In the genomic region with DNA sequence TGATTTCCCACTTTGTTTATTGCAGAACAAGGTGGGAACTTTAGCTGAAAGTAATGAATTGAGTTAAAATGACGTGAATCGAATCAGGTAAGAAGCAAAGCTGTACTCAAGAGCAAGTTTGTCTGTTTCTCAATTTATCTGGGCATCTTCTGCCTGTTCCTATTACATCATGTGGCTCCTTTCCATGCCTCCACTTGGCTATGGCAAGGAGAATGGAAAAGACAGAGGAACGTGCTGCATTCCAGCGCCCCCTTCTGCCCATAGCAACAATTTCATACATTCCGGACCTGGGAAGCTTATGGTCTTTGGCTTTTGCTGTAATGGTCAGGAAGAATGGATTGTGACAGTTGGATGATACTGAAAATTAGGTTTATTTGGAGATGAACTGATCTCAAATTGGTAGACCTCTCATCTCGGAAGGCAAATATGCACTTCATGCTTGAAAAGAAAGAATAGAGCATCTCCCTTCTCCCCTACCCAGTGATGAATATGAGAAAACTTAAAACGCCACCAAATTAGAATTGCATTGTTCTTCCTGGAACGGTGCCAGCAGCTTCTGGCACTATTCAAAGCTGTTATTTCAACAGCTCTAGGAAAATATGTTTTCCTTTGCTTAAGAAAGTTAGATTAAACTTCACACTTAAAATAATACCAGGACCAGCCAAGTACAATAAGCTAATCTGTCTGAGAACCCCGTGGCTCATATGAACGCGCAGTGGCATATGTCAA, we compare ENCODE assay signal across 9 mouse cellular contexts.
DNase-seq lines count a peak whose midpoint lies in the region; ATAC-seq and TF ChIP-seq lines count a peak whose summit lies in the region.
"Had no signal": no experiment of that assay in that cellular context is flagged by ENCODE, and none has a peak within 500 bp of the region (broad histone marks: within the 10 kb centered on the region; RNA-seq: fewer than 3 reads in every experiment).

No protein-coding gene starts in this region.

- H3K4me2 ChIP-seq in neural tube, embryonic 15.5 days: no peak overlapping the region
- H3K4me2 ChIP-seq: limb, embryonic 13.5 days had no signal

- H3K4me1 ChIP-seq in neural tube, embryonic 15.5 days: no peaks in the 10 kb centered on the region
- H3K4me1 ChIP-seq in cortical plate, adult 2 months (ENCODE audit: control insufficient read depth, insufficient read depth, low read length): no peaks in the 10 kb centered on the region; the same call in 1 of the 2 replicates
- H3K4me1 ChIP-seq: limb, embryonic 13.5 days had no signal

- peak; percentile 78 for TF ChIP-seq CTCF in cortical plate, adult 2 months (IDR thresholded peaks at IDR 0.05; ENCODE audit: extremely low read depth, insufficient read depth, low read length)

- H3K9me3 ChIP-seq in neural tube, embryonic 15.5 days (replicated peaks): no peaks in the 10 kb centered on the region
- H3K9me3 ChIP-seq: limb, embryonic 13.5 days had no signal

- no peak overlapping the region for H3K4me3 ChIP-seq in neural tube, embryonic 15.5 days (replicated peaks)
- no peak overlapping the region for H3K4me3 ChIP-seq in cortical plate, adult 2 months (ENCODE audit: insufficient read depth, low read length)
- H3K4me3 ChIP-seq: limb, embryonic 13.5 days had no signal

- ATAC-seq in neural tube, embryonic 15.5 days (ENCODE audit: low FRiP score): no peak
- no peak for ATAC-seq in erythroblast, adult 5-6 weeks (replicated peaks; ENCODE audit: low FRiP score, poor library complexity, severe bottlenecking)

- no peak for TF ChIP-seq POLR2A in cortical plate, adult 2 months (IDR thresholded peaks at IDR 0.05; ENCODE audit: extremely low read depth, insufficient read depth, low read length)

- no peak overlapping the region for H3K9ac ChIP-seq in neural tube, embryonic 15.5 days (replicated peaks)
- H3K9ac ChIP-seq: limb, embryonic 13.5 days had no signal

- WGBS in neural tube, embryonic 15.5 days: 58% methylated on average over 11 of the region's 11 CpGs

- H3K27me3 ChIP-seq in neural tube, embryonic 15.5 days (replicated peaks): no peaks in the 10 kb centered on the region
- H3K27me3 ChIP-seq: limb, embryonic 13.5 days had no signal

- peak; percentile 15 for DNase-seq in neural tube, embryonic 10.5 days (ENCODE audit: extremely low spot score, low spot score)
- peak; percentile 43 for DNase-seq in layer of hippocampus, adult 11-12 months (ENCODE audit: low spot score)
- peak; percentile 54 for DNase-seq in right cerebral cortex, adult 18-20 months
- DNase-seq in B cell, adult 2 months: no peak
- no peak for DNase-seq in kidney, postnatal 36 days

- no peaks in the 10 kb centered on the region for H3K36me3 ChIP-seq in neural tube, embryonic 15.5 days
- H3K36me3 ChIP-seq: limb, embryonic 13.5 days had no signal

- no peak overlapping the region for H3K27ac ChIP-seq in neural tube, embryonic 15.5 days (replicated peaks)
- no peak overlapping the region for H3K27ac ChIP-seq in cortical plate, adult 2 months (ENCODE audit: insufficient read depth, low read length)
- H3K27ac ChIP-seq: limb, embryonic 13.5 days had no signal

Comparison
In these comparisons a context has a peak if more than half of its experiments do, and no peak if none do; other contexts are left out.
1. DNase-seq: peak in neural tube, embryonic 10.5 days (single experiment), layer of hippocampus, adult 11-12 months (single experiment) and right cerebral cortex, adult 18-20 months (single experiment); none in B cell, adult 2 months (0 of 2) and kidney, postnatal 36 days (0 of 2).